Mouse (Mus musculus): Measurements from ENCODE around the gene Hmcn2.

The Hmcn2 gene

DNA sequence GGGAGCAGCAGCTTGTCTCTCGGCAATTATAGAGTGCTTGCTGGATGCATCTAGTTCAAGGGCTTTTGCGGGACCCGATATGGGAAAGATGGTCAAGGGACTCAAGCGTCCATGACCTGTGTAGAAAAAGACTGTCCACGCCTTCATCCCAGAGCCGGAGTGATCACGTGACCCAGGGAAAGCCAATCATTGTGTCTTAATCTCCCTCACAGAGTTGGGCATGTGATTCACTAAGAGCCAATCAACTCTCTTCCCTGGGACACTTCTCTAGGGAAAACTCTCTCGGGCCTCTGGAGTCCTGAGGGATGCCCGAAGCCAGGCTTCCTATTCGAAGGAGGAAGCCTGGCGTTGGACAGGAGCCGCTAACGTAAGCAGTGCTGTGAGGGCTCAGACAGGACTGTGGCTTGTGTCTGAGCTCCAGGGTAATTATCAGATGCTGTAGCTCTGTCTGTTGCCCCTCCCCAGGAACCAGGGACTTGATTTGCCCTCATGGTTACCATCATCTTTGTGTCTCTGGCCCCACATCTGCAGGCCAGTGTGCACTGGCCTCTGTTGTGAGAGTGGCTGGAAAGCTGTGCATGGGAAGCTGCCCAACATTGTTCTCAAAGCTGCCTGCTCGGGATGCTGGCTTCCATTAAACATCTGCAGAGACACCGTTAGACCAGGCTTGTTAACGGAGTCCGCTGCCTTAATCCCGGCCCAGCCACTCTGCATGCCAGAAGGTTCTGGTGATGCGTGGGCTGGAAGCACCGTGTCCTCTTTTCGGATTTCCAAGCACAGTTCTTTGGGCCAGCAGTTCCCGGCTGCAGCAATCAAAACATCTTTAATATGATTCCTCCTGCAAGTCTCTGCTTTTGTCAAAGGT is 9.2 kb upstream of the Hmcn2 start:
- DNase-seq (ENCODE audit: extremely low spot score): no peak

DNA sequence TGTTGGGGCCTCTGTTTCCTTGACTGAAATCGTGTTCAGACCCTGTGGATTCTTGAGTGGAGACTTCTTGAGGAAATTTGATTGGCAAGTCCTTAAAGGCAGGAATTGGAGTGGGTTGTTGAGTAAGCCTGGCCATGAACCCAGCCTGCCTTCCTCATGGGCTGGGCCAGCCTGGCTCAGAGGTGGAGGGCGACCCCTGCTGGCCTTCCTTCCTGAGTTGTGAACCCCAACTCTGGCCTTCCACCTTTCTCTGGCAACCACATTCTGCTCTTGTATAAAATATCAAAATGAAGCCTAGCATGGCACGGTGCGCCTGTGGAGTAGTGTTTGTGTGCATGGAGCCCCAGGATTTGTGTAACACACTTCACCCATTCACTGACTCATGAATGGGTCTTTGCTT is 8.5 kb upstream of the Hmcn2 start:
- peak; percentile 35 for DNase-seq (ENCODE audit: extremely low spot score)

- DNase-seq (ENCODE audit: extremely low spot score): no peak
Measured at GRCm38 (mm10) chr2:31308257-31308656, 6.0 kb upstream of the Hmcn2 start.

- DNase-seq (ENCODE audit: extremely low spot score): no peak
Measured at GRCm38 (mm10) chr2:31309549-31309948, 4.7 kb upstream of the Hmcn2 start.

GRCm38 (mm10) chr2:31318162-31318561 is 3.9 kb downstream of the Hmcn2 start:
- DNase-seq (ENCODE audit: extremely low spot score): no peak

DNA sequence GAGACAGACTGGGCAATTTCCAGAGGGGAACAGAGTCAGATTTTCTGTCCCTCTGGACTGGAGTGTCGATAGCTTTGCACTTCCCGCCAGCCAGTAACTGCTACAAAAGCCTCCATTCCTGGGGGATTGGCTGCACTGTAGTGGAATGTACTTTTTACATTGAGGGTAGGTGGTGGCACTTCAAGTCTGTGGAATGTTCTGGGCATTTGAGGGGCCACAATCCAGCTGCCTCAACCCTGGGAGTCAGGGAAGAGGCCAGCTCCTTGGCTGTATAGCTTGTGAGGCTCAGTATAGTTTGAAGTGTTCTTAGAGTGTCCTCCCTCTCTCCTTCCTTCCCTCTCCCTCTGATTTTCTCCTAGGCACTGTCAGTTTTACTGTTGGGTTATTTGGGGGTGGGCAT is 5.0 kb downstream of the Hmcn2 start:
- DNase-seq (ENCODE audit: extremely low spot score): no peak

GRCm38 (mm10) chr2:31327186-31327585 is 13.0 kb downstream of the Hmcn2 start:
- no peak for DNase-seq (ENCODE audit: extremely low spot score)

- DNase-seq (ENCODE audit: extremely low spot score): no peak
Measured at GRCm38 (mm10) chr2:31337706-31338330, 23.6 kb downstream of the Hmcn2 start.

DNA sequence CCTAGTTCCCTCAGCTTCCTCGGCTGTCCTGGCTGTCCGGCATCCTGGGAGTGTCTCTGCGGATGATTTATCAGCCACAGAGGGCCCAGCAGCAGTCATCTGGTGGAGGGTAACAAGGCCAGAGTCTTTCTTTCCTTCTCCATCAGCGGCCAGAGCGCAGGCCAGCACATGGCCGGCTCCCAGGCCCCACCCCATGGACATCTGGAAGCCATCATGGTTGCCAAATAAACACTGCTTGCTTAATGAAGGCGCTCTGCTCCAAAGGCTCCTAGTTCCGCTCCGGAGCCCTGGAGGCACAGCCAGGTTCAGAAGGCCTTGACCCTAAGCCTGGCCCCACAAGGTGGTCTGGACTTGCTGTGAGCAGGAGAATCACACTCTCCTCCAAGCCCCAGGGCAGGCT is 25.6 kb downstream of the Hmcn2 start:
- peak; percentile 79 for DNase-seq (ENCODE audit: extremely low spot score)

GRCm38 (mm10) chr2:31341726-31342535 is 27.7 kb downstream of the Hmcn2 start:
- DNase-seq (ENCODE audit: extremely low spot score): no peak

DNA sequence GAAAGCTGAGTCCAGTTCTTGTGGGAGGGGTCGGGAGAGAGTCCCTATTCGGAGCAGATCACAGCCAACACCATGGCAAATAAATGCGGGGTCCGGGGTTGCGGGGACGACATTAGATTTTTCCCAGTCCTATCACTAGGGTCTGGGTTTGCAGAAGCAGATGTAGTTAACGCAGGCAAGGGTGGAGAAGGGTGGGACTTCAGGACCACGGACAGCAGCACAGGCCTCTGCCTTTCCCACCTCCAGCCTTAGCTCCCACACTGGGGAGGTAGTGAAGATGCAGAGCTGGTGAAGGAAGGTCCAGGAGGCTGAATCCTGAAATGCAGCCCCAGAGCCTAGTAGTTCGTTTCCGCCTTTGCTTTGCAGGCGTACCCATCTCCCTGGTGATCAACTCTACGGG is 31.9 kb downstream of the Hmcn2 start:
- DNase-seq (ENCODE audit: extremely low spot score): peak; percentile 66

- DNase-seq (ENCODE audit: extremely low spot score): no peak
Measured at GRCm38 (mm10) chr2:31348373-31348772, 34.2 kb downstream of the Hmcn2 start.

DNA sequence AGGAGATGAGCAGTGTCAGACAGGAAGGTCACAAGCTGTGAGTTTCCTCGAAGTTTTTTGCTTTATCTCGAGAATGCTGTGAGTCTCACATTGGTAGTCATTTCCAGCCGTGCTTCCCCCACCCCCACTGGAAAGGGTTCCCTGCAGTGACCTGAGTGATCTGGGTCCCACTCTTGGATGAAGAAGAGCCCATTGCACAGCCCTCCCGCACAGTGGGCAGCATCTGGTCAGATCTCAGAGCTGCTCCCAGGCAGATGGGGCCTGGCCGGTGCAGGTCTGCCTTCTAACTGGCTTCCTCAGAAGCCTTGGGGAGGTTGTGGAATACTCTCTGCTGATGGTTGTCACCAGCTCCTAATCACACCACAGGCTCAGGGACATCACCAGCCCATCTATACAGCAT is 34.6 kb downstream of the Hmcn2 start:
- DNase-seq (ENCODE audit: extremely low spot score): no peak

GRCm38 (mm10) chr2:31356771-31357170 is 42.6 kb downstream of the Hmcn2 start:
- DNase-seq (ENCODE audit: extremely low spot score): no peak

- no peak for DNase-seq (ENCODE audit: extremely low spot score)
Measured at GRCm38 (mm10) chr2:31359316-31359715, 45.1 kb downstream of the Hmcn2 start.

DNA sequence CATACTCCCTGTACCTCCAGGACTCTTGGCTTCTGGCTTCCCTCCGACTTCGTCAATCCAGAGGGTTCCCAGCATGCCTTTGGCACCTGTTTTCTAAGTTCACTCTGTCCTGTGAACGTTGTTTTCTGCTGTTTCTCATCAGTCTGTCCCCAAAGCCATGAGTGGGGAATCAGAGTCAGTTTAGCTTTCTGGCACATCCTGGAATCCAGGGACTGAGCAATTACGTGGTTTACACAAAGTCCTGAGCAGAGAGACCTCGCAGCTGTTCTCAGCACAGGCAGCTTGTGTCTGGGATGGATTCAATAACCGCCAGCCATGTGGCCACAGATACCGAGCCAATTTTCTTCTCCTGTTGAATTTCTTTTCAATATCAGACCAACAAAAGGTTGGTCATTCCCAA is 53.0 kb downstream of the Hmcn2 start:
- DNase-seq (ENCODE audit: extremely low spot score): no peak

DNA sequence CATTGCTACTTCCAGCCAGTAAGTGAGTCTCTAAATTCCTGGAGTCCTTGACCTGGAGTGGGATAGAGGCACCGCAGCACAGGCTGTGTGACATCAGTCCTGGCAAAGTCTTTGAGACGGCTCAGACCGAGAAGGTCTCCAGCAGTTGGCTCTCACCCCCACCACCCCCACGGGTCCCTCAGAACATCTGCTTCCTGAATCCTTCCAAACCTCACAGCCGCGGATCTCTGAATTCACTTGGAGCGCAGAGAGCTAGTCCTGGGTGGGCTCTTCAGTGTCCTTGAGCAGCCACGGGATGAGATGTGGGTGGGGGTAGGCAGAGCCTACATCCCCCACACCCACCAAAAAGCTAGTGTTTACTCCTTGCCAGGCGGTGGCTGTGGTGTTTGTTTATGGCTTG is 57.2 kb downstream of the Hmcn2 start:
- no peak for DNase-seq (ENCODE audit: extremely low spot score)

DNA sequence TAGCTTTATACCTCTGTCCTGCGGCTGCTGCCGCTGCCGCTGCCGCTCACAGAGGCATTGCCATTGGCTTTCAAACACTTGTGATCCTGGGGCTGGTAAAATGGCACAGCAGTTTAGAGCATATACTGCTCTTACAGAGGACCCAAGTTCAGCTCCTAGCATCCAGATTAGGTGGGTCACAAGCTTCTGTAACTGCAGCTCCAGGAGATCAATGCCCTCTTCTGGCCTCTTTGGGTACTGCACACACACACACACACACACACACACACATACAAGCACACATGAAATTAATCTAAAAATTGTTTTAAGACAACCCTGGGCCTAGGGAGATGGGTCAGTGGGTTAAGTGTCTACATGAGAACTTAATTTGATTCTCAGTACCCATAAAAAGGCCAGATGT is 58.0 kb downstream of the Hmcn2 start:
- DNase-seq (ENCODE audit: extremely low spot score): no peak

DNA sequence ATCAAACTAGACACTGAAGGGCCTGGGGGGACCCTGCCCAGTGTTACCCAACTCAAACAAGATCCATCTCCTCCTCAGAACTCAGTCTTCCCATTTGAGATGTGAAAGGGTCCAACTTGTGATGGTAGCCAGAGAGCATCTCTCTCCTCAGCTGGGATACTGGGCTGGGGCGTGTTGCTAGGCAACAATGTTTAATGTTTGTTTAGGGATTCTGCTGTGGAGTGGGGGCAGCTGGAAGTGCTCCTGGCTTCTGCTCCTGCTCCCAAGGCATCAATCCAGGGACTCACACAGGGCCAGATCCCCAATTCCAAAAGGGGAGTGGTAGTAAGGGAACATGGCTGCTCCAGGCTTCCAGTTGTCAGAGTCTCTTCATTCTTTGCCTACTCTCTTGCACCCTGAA is 60.2 kb downstream of the Hmcn2 start:
- no peak for DNase-seq (ENCODE audit: extremely low spot score)

DNA sequence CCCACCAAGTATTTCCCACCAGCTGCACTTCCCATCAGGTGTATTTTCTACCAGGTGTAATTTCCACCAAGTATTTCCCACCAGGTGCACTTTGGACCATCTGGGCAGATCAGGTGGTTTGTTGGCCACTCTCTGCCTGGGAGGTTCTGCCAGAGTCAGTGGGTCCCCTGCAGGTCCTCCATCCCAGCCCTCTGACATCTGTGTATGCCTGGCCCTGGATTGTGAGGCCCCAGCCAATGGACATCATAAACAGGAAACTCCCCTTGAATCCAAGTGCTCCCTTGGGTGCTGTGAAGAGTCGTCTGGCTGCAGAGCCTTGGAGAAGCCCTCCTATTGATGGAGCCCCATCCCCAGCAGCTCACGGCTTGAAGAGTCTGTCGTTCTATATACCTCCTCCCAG is 61.8 kb downstream of the Hmcn2 start:
- DNase-seq (ENCODE audit: extremely low spot score): no peak

GRCm38 (mm10) chr2:31377481-31377880 is 63.3 kb downstream of the Hmcn2 start:
- no peak for DNase-seq (ENCODE audit: extremely low spot score)

GRCm38 (mm10) chr2:31381292-31381846 is 67.2 kb downstream of the Hmcn2 start:
- DNase-seq (ENCODE audit: extremely low spot score): peak; percentile 51
